ENCODE assay signal across 22 mouse cellular contexts in the genomic region with DNA sequence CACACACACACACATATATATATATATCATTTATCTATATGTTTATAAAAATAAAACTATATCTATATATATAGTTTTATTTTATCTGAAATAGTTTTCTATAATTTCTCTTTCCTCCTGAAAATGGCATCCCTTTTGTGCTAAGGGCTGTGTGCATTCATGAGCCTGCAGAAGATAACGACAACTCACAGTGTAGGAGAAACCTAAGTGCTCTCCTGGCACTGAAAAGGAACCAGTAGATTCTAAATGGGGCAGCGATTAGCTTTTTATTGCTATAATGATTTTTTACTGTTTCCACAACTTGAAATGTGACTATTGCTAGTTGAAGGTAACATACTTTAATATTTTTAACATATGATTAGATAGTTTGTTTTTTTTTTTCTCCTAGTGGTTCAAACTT. TPM values are rescaled to one million over a fixed set of nuclear protein-coding genes. Genes with fewer than 3 reads are reported as not detected.
DNase-seq lines count a peak whose midpoint lies in the region; ATAC-seq and TF ChIP-seq lines count a peak whose summit lies in the region.
"Had no signal": no experiment of that assay in that cellular context is flagged by ENCODE, and none has a peak within 500 bp of the region (broad histone marks: within the 10 kb centered on the region; RNA-seq: fewer than 3 reads in every experiment).

No protein-coding gene starts in this region.

- no peak for TF ChIP-seq POLR2A in CH12.LX (IDR thresholded peaks at IDR 0.05; ENCODE audit: low read depth, low read length)
- no peak for TF ChIP-seq POLR2A in bone marrow macrophage, adult 2 months (IDR thresholded peaks at IDR 0.05; ENCODE audit: borderline replicate concordance, low read depth, low read length)

- no peak for TF ChIP-seq EP300 in CH12.LX (IDR thresholded peaks at IDR 0.05; ENCODE audit: low read length)

- no peak overlapping the region for H3K27ac ChIP-seq in intestine, postnatal 0 days (ENCODE audit: low read depth, low read length)
- no peak overlapping the region for H3K27ac ChIP-seq in intestine, embryonic 16.5 days (ENCODE audit: low read length)
- 0 out of 2 replicates have a peak overlapping the region, but pooled peaks have one; percentile 36 for H3K27ac ChIP-seq in lung, embryonic 14.5 days (ENCODE audit: low read depth)
- H3K27ac ChIP-seq in CH12.LX (ENCODE audit: insufficient read depth, low read depth) = no peak overlapping the region
- peak overlapping the region; percentile 34; the same call in 1 of the 2 replicates for H3K27ac ChIP-seq in bone marrow macrophage, adult 2 months (ENCODE audit: insufficient read depth, low read depth, low read length)
- no peak overlapping the region; the same call in 1 of the 2 replicates for H3K27ac ChIP-seq in left cerebral cortex, adult 2 months
- H3K27ac ChIP-seq: embryonic facial prominence, embryonic 10.5 days; forebrain, embryonic 13.5 days; hindbrain, embryonic 13.5 days; hindbrain, postnatal 0 days had no signal

- no peak for DNase-seq in lung, embryonic 14.5 days
- no peak for DNase-seq in lung, postnatal 14 days
- no peak for DNase-seq in CH12.LX (ENCODE audit: extremely low read depth)
- DNase-seq in left cerebral cortex, adult 2 months (ENCODE audit: extremely low spot score in 1 of 2, low spot score in 2 of 2) = no peak
- DNase-seq: adrenal gland, postnatal 14 days; B cell, adult 2 months; cerebellum, adult 18-20 months; cerebellum, postnatal 10 days; gastrocnemius, postnatal 14 days; heart, postnatal 10 days had no signal

- TF ChIP-seq CTCF in intestine, postnatal 0 days (IDR thresholded peaks at IDR 0.05; ENCODE audit: low read depth) = no peak
- TF ChIP-seq CTCF in lung, embryonic 14.5 days (IDR thresholded peaks at IDR 0.05; ENCODE audit: low read depth) = no peak
- no peak for TF ChIP-seq CTCF in CH12.LX (conservative IDR thresholded peaks at IDR 0.05 in 1 of 2, IDR thresholded peaks at IDR 0.05 in 1 of 2; ENCODE audit: low read depth in 2 of 2, low read length in 2 of 2)
- TF ChIP-seq CTCF in bone marrow macrophage, adult 2 months (IDR thresholded peaks at IDR 0.05; ENCODE audit: low read depth, low read length) = no peak
- no peak for TF ChIP-seq CTCF in left cerebral cortex, adult 2 months (IDR thresholded peaks at IDR 0.05)

- H3K9ac ChIP-seq in intestine, postnatal 0 days (ENCODE audit: low read depth, low read length) = no peak overlapping the region
- H3K9ac ChIP-seq in intestine, embryonic 16.5 days (ENCODE audit: low read depth, low read length) = no peak overlapping the region
- no peak overlapping the region for H3K9ac ChIP-seq in lung, embryonic 14.5 days
- peak overlapping the region; percentile 87; the same call in 1 of the 2 replicates for H3K9ac ChIP-seq in CH12.LX (ENCODE audit: insufficient read depth, low read depth)
- H3K9ac ChIP-seq: forebrain, embryonic 13.5 days; heart, embryonic 13.5 days; hindbrain, embryonic 13.5 days had no signal

- H3K4me1 ChIP-seq in intestine, postnatal 0 days (replicated peaks; ENCODE audit: control insufficient read depth, insufficient read depth, low read length) = peaks cover 6% of the 10 kb centered on the region; the same call in 1 of the 2 replicates
- peaks cover 6% of the 10 kb centered on the region; the same call in 1 of the 2 replicates for H3K4me1 ChIP-seq in intestine, embryonic 16.5 days (ENCODE audit: control insufficient read depth, insufficient read depth, low read length)
- peaks cover 10% of the 10 kb centered on the region; the same call in 1 of the 2 replicates for H3K4me1 ChIP-seq in lung, embryonic 14.5 days (ENCODE audit: insufficient read depth)
- H3K4me1 ChIP-seq in CH12.LX (ENCODE audit: control insufficient read depth in 1 of 2, insufficient read depth in 2 of 2) = peaks cover 6 to 49% of the 10 kb centered on the region in 2 experiments
- H3K4me1 ChIP-seq in bone marrow macrophage, adult 2 months (ENCODE audit: control insufficient read depth, insufficient read depth, low read length) = peaks cover 28% of the 10 kb centered on the region

- peak overlapping the region; percentile 80; the same call in 1 of the 2 replicates for H3K4me2 ChIP-seq in intestine, postnatal 0 days (replicated peaks; ENCODE audit: low read depth)
- H3K4me2 ChIP-seq in intestine, embryonic 16.5 days (ENCODE audit: low read depth, low read length) = no peak overlapping the region
- H3K4me2 ChIP-seq in lung, embryonic 14.5 days = 0 out of 2 replicates have a peak overlapping the region, but pooled peaks have one; percentile 65
- H3K4me2 ChIP-seq in CH12.LX (ENCODE audit: insufficient read depth, low read depth, poor library complexity, severe bottlenecking) = no peak overlapping the region; the same call in 1 of the 2 replicates
- H3K4me2 ChIP-seq: forebrain, embryonic 13.5 days; hindbrain, embryonic 13.5 days had no signal

- in situ Hi-C loops in CH12.LX (cut with MboI; ENCODE audit: low pct_ligation_motif_present, low pct_unique_long_range_greater_than_20kb, low sequenced_read_pairs) = no loop called here

- no peak overlapping the region for H3K4me3 ChIP-seq in intestine, postnatal 0 days (ENCODE audit: low read depth, low read length)
- no peak overlapping the region for H3K4me3 ChIP-seq in intestine, embryonic 16.5 days (ENCODE audit: low read length)
- H3K4me3 ChIP-seq in lung, embryonic 14.5 days (ENCODE audit: low read depth, low read length) = no peak overlapping the region
- H3K4me3 ChIP-seq in CH12.LX (replicated peaks in 1 of 3; ENCODE audit: low read depth in 2 of 3, low read length in 2 of 3, poor library complexity in 1 of 3) = no peak overlapping the region
- H3K4me3 ChIP-seq in bone marrow macrophage, adult 2 months (ENCODE audit: insufficient read depth, low read length) = no peak overlapping the region
- no peak overlapping the region for H3K4me3 ChIP-seq in left cerebral cortex, adult 2 months
- H3K4me3 ChIP-seq: embryonic facial prominence, embryonic 10.5 days; forebrain, embryonic 13.5 days; heart, embryonic 13.5 days; hindbrain, embryonic 13.5 days had no signal

- ATAC-seq in intestine, postnatal 0 days = no peak
- no peak for ATAC-seq in intestine, embryonic 16.5 days
- no peak for ATAC-seq in lung, embryonic 14.5 days (ENCODE audit: insufficient read depth)
- no peak for ATAC-seq in monocyte, adult 5-6 weeks (replicated peaks; ENCODE audit: insufficient number of reproducible peaks, low FRiP score, low TSS enrichment, poor library complexity, severe bottlenecking)
- ATAC-seq: activated CD4-positive, CD25-positive, alpha-beta regulatory T cell, adult 4 months; CD4-positive, CD25-positive, alpha-beta regulatory T cell, adult 4 months; forebrain, embryonic 13.5 days; hindbrain, postnatal 0 days; Patski had no signal

- TF ChIP-seq RAD21 in CH12.LX (IDR thresholded peaks at IDR 0.05; ENCODE audit: low read depth, low read length) = no peak

- dilution Hi-C loops in CH12.LX (cut with MboI; ENCODE audit: extremely low pct_ligation_motif_present, extremely low pct_unique_long_range_greater_than_20kb, low sequenced_read_pairs) = no loop called here

- WGBS in intestine, postnatal 0 days = 48% methylated on average over 2 of the region's 2 CpGs
- 78% methylated on average over 2 of the region's 2 CpGs for WGBS in intestine, embryonic 16.5 days
- WGBS in lung, embryonic 14.5 days = 73% methylated on average over 2 of the region's 2 CpGs

- peaks cover 63% of the 10 kb centered on the region for H3K79me2 ChIP-seq in CH12.LX (replicated peaks; ENCODE audit: control insufficient read depth, extremely low read depth, insufficient read depth, poor library complexity, severe bottlenecking)

- H3K36me3 ChIP-seq in intestine, postnatal 0 days (ENCODE audit: control insufficient read depth, insufficient read depth) = no peaks in the 10 kb centered on the region
- no peaks in the 10 kb centered on the region for H3K36me3 ChIP-seq in intestine, embryonic 16.5 days (ENCODE audit: control insufficient read depth, insufficient read depth, low read length)
- H3K36me3 ChIP-seq in lung, embryonic 14.5 days (ENCODE audit: insufficient read depth) = no peaks in the 10 kb centered on the region
- H3K36me3 ChIP-seq in CH12.LX (replicated peaks in 1 of 2; ENCODE audit: control insufficient read depth in 1 of 2, insufficient read depth in 1 of 2, low read length in 1 of 2) = peaks cover 2 to 13% of the 10 kb centered on the region in 2 experiments
- H3K36me3 ChIP-seq: embryonic facial prominence, embryonic 10.5 days; heart, embryonic 13.5 days; hindbrain, embryonic 13.5 days had no signal

- no peaks in the 10 kb centered on the region for H3K27me3 ChIP-seq in intestine, postnatal 0 days (replicated peaks; ENCODE audit: control insufficient read depth, insufficient read depth, low read length)
- no peaks in the 10 kb centered on the region for H3K27me3 ChIP-seq in intestine, embryonic 16.5 days (replicated peaks; ENCODE audit: control insufficient read depth, insufficient read depth, low read length)
- H3K27me3 ChIP-seq in lung, embryonic 14.5 days (ENCODE audit: insufficient read depth, low read length) = no peaks in the 10 kb centered on the region
- no peaks in the 10 kb centered on the region for H3K27me3 ChIP-seq in CH12.LX (replicated peaks)
- H3K27me3 ChIP-seq: forebrain, embryonic 13.5 days; heart, embryonic 13.5 days; hindbrain, embryonic 13.5 days; Patski had no signal

- intact Hi-C loops in left cerebral cortex, adult 2 months (cut with DNase I) = no loop called here

- H3K9me3 ChIP-seq in intestine, postnatal 0 days (ENCODE audit: control insufficient read depth) = no peaks in the 10 kb centered on the region
- no peaks in the 10 kb centered on the region for H3K9me3 ChIP-seq in intestine, embryonic 16.5 days (ENCODE audit: control insufficient read depth, low read length)
- no peaks in the 10 kb centered on the region for H3K9me3 ChIP-seq in lung, embryonic 14.5 days (ENCODE audit: low read depth, low read length)
- no peaks in the 10 kb centered on the region for H3K9me3 ChIP-seq in CH12.LX (replicated peaks; ENCODE audit: low read length)
- H3K9me3 ChIP-seq: embryonic facial prominence, embryonic 10.5 days; forebrain, embryonic 13.5 days; heart, embryonic 13.5 days; hindbrain, embryonic 13.5 days had no signal

TF ChIP-seq in CH12.LX, 34 proteins besides CTCF, POLR2A, EP300 and RAD21 (continues in another document):
- TF ChIP-seq RCOR1 (conservative IDR thresholded peaks at IDR 0.05; ENCODE audit: low read depth, low read length) (no peak), KAT2A (IDR thresholded peaks at IDR 0.05; ENCODE audit: insufficient replicate concordance, low read length) (no peak), MAX (IDR thresholded peaks at IDR 0.05; ENCODE audit: low read length) (no peak)

RNA-seq across cellular contexts. Expression of a gene that starts 25.5 kb away (rescaled TPM):
- polyA plus RNA-seq in intestine, postnatal 0 days (2015; fragmentation: Nextera tagmentation; extraction: Ambion mirVana) = 54.6 and 55.5 TPM in 2 replicates
- polyA plus RNA-seq in intestine, embryonic 16.5 days (2015; fragmentation: Nextera tagmentation; extraction: Ambion mirVana) = 94.3 and 98.2 TPM in 2 replicates
- polyA plus RNA-seq in lung, embryonic 14.5 days (2014; fragmentation: Nextera tagmentation; extraction: Ambion mirVana) = 199 and 201 TPM in 2 replicates
- total RNA-seq in CH12.LX (2012; rRNA removed) = 249 and 276 TPM in 2 replicates
- total RNA-seq in CH12.LX (2014; rRNA removed) = 332 and 386 TPM in 2 replicates
- polyA plus RNA-seq in CH12.LX (2012; ENCODE audit: insufficient read length, low read depth) = 151 and 174 TPM in 2 replicates
- polyA plus RNA-seq in bone marrow macrophage, adult 2 months (2012; ENCODE audit: insufficient read depth, insufficient read length, missing spikeins) = 668 and 730 TPM in 2 replicates
- 804 to 1,126 TPM (median 952 TPM) in 3 replicates for total RNA-seq in monocyte, adult 5-6 weeks (2017)
- total RNA-seq in left cerebral cortex, adult 2 months (2021) = 100 to 1,000 TPM; 142 to 145 TPM

Comparison
In these comparisons a context has a peak if more than half of its experiments do, and no peak if none do; other contexts are left out.
1. H3K4me2 ChIP-seq: peak in intestine, postnatal 0 days (single experiment) and lung, embryonic 14.5 days (single experiment); none in intestine, embryonic 16.5 days (single experiment) and CH12.LX (single experiment).
2. H3K27ac ChIP-seq: peak in lung, embryonic 14.5 days (single experiment) and bone marrow macrophage, adult 2 months (single experiment); none in intestine, postnatal 0 days (single experiment), intestine, embryonic 16.5 days (single experiment), CH12.LX (single experiment) and left cerebral cortex, adult 2 months (single experiment).